In genomic region chr3:106558271-106558670, GRCm38 (mm10) we compare ENCODE assay signal across 26 mouse cellular contexts.
"Had no signal": no experiment of that assay in that cellular context is flagged by ENCODE, and none has a peak within 500 bp of the region (broad histone marks: within the 10 kb centered on the region; RNA-seq: fewer than 3 reads in every experiment).

No protein-coding gene starts in this region.

- DNase-seq: gastrocnemius, adult 2 months; gastrocnemius, postnatal 10 days; gastrocnemius, postnatal 25 days; heart, adult 11 months; heart, adult 2 months; heart, postnatal 14 days; heart, postnatal 36 days; kidney, adult 11 months; kidney, adult 2 months; kidney, adult 9 months; kidney, postnatal 14 days; kidney, postnatal 36 days; layer of hippocampus, adult 9-11 months; layer of hippocampus, postnatal 36 days; left cerebral cortex, postnatal 4 days had no signal

- H3K9ac ChIP-seq: heart, embryonic 13.5 days; heart, embryonic 15.5 days; hindbrain, embryonic 13.5 days; hindbrain, embryonic 15.5 days; kidney, embryonic 15.5 days; limb, embryonic 13.5 days; limb, embryonic 15.5 days had no signal

- ATAC-seq: hindbrain, postnatal 0 days; intestine, embryonic 16.5 days had no signal

- H3K4me2 ChIP-seq: heart, embryonic 11.5 days; heart, embryonic 13.5 days; heart, embryonic 15.5 days; hindbrain, embryonic 13.5 days; hindbrain, embryonic 15.5 days; kidney, embryonic 15.5 days; limb, embryonic 13.5 days; limb, embryonic 15.5 days had no signal

- H3K4me3 ChIP-seq: gastrocnemius, adult 2 months; heart, adult 2 months; heart, embryonic 13.5 days; heart, embryonic 15.5 days; hindbrain, embryonic 13.5 days; hindbrain, embryonic 15.5 days; kidney, embryonic 15.5 days; limb, embryonic 13.5 days; limb, embryonic 15.5 days had no signal

- H3K9me3 ChIP-seq: heart, embryonic 13.5 days; heart, embryonic 15.5 days; hindbrain, embryonic 13.5 days; hindbrain, embryonic 15.5 days; kidney, embryonic 15.5 days; limb, embryonic 13.5 days; limb, embryonic 15.5 days had no signal

- H3K27me3 ChIP-seq: heart, embryonic 13.5 days; heart, embryonic 15.5 days; hindbrain, embryonic 13.5 days; hindbrain, embryonic 15.5 days; kidney, embryonic 15.5 days; limb, embryonic 13.5 days; limb, embryonic 15.5 days had no signal

- H3K4me1 ChIP-seq: heart, embryonic 13.5 days; heart, embryonic 15.5 days; hindbrain, embryonic 13.5 days; hindbrain, embryonic 15.5 days; kidney, embryonic 15.5 days; limb, embryonic 13.5 days; limb, embryonic 15.5 days had no signal

- H3K27ac ChIP-seq: gastrocnemius, adult 2 months; heart, adult 2 months; heart, embryonic 13.5 days; heart, embryonic 15.5 days; hindbrain, embryonic 13.5 days; hindbrain, embryonic 15.5 days; hindbrain, postnatal 0 days; kidney, embryonic 15.5 days; kidney, postnatal 0 days; limb, embryonic 13.5 days; limb, embryonic 15.5 days had no signal
